Mouse (Mus musculus): Measurements from ENCODE around the gene Slc35e2.

- TF ChIP-seq EP300 (IDR thresholded peaks at IDR 0.05) (no peak), CTCF (IDR thresholded peaks at IDR 0.05) (no peak)
Observed at GRCm38 (mm10) chr4:155624338-155625291, 23.4 kb downstream of the Slc35e2 start, which contains the start of gene Cdk11b.
